Mouse (Mus musculus): ENCODE results near the gene Morn3. TPM values are rescaled to one million over a fixed set of nuclear protein-coding genes. Genes with fewer than 3 reads are reported as not detected.
A peak's percentile ranks its signal among the peaks of the same experiment; 100 is the strongest.

Morn3 gene
- polyA plus RNA-seq, 2 experiments: not detected

DNA sequence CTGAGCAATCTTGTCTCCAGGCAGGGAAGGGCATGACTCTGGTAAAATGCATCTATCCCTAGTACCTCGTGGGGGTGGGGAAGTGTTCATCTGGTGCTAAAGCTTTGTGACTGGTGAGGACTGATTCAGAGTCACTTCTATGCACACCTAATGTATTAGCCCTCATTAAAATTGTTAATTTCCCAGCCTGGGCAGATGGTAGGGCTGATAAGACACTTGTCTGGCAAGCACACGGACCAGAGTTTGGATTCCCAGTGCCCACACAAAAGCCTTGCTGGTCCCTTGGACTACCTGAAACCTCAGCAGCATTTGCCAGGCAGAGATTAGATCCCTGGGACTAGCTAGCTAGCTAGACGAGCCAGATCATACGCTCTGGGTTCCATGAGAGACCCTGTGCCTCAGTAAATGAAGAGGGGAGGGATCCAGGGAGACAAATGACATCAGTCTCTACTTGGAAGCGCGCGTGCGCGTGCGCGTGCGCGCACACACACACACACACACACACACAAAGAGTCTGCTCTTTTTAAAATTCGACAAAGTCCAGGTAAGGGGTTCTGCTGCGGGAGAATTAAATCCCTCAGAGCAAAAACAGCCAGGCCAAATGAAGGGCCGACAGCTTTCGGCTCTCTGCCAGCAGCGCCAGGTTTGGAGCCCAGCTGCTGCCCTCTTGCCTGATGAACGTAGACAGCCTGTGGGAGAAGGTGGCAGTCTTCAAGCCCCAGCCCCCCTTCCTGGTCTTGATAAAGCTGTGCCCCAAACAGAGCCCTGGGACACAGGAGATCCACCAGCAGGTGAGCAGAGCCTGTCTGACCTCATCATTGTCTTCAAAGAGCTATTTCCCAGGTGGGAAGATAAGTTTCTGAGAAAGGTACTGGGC lies 40.9 kb downstream of the Morn3 start:
- Histone ChIP-seq H3K9me3 (ENCODE audit: control insufficient read depth, low read length) (no peaks in the 10 kb centered on the region), H3K36me3 (replicated peaks; ENCODE audit: control insufficient read depth, insufficient read depth, low read depth) (no peaks in the 10 kb centered on the region), H3K27ac (no peak overlapping the region), H3K4me2 (ENCODE audit: low read depth) (no peak overlapping the region), H3K4me3 (ENCODE audit: insufficient read depth in 1 of 2, low read depth in 2 of 2, low read length in 2 of 2) (no peak overlapping the region), H3K9ac (replicated peaks) (no peak overlapping the region), H3K27me3 (ENCODE audit: control insufficient read depth, insufficient read depth, low read length) (no peaks in the 10 kb centered on the region; the same call in 1 of the 2 replicates), H3K4me1 (replicated peaks; ENCODE audit: control insufficient read depth in 2 of 2, insufficient read depth in 2 of 2, low read length in 1 of 2) (peaks cover 0 to 5% of the 10 kb centered on the region in 2 experiments; a peak in 2 of 4 replicates)
- TF ChIP-seq CTCF (IDR thresholded peaks at IDR 0.05; ENCODE audit: low read depth) (no peak), EP300 (IDR thresholded peaks at IDR 0.05; ENCODE audit: low read depth) (no peak)
- ATAC-seq (ENCODE audit: insufficient read depth): no peak
- no peak for DNase-seq (ENCODE audit: low read depth in 3 of 3, low spot score in 3 of 3)
- WGBS (ENCODE audit: insufficient replicate concordance): 63% methylated on average over 19 of the region's 19 CpGs

DNA sequence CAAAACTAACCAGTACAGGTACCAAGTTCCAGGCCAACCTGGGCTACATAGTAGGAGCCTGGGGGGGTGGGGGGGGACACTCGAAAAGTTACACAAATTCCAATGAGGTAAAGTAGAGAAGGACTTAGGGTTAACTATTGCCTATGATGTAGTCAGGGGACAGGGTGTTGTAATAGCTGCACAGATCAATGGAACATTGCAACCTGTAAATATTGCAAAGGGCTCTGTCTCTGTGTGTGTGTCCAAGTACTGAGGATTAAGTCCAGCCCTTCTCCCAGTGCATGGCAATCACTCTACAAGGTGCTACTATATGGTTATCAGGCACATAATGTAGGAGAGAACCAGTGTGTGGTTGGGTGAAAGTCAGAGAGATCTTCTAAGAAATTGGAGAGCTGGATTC lies 45.9 kb downstream of the Morn3 start:
- H3K27ac ChIP-seq: peak overlapping the region; percentile 11; the same call in 1 of the 2 replicates
- no peaks in the 10 kb centered on the region for H3K27me3 ChIP-seq (ENCODE audit: control insufficient read depth, insufficient read depth, low read length)
- H3K9ac ChIP-seq (replicated peaks): no peak overlapping the region
- ATAC-seq (ENCODE audit: insufficient read depth): peak; percentile 69
- no peaks in the 10 kb centered on the region for H3K9me3 ChIP-seq (ENCODE audit: control insufficient read depth, low read length)
- H3K36me3 ChIP-seq (replicated peaks; ENCODE audit: control insufficient read depth, insufficient read depth, low read depth): no peaks in the 10 kb centered on the region
- H3K4me2 ChIP-seq (ENCODE audit: low read depth): no peak overlapping the region
- TF ChIP-seq EP300 (IDR thresholded peaks at IDR 0.05; ENCODE audit: low read depth) (no peak), CTCF (IDR thresholded peaks at IDR 0.05; ENCODE audit: low read depth) (no peak)
- 33% methylated on average over 1 of the region's 1 CpGs for whole genome bisulfite sequencing (ENCODE audit: insufficient replicate concordance)
- DNase-seq (ENCODE audit: low read depth in 3 of 3, low spot score in 3 of 3): no peak
- H3K4me1 ChIP-seq (replicated peaks; ENCODE audit: control insufficient read depth in 2 of 2, insufficient read depth in 2 of 2, low read length in 1 of 2): peaks cover 0 to 5% of the 10 kb centered on the region in 2 experiments; a peak in 2 of 4 replicates
- no peak overlapping the region for H3K4me3 ChIP-seq (ENCODE audit: insufficient read depth in 1 of 2, low read depth in 2 of 2, low read length in 2 of 2)

DNA sequence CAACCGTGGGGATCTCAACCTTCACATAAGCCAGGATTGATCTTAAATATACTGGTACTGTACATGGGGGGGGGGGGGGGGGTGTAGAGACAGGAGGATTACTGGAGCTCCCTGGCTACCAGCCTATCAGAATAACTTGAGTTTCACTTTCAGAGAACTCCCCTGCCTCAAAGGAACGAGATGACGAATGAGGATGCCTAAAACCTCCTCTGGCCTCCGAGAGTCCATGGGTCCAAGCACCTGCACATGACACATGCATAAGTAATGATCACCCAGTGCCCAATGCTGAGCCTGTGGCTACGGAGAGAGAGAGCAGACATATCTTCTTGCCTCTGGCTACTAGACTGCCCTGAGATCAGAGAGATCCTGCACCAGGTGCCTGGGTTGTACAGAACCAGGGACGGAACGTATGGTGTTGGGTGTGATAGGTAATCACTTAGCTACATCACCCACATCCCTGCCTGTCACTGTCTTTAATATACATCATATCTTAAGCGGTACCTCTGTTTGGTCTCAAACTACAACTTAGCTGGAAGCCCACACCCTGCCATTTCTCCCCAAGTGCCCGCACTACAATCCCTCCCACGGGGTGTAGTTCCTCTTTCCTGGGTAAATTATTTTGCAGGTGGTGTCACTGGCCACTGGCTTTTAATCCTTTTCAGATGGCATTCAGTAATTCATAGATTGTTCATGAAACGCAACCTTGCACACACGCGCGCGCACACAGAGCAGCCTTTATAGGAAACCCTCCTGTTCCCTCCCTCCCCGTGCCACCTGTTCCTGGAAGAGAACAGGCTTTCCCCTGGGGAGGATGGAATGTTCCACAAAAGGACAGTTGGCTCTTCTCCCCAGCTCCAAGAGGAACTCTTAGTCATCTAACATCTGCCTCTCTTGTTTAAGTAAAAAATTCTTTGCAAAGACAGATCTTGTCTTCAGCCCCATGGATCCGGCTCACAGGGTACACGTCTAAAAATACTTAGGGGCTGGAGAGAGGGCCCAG lies 49.3 kb downstream of the Morn3 start:
- Histone ChIP-seq H3K4me3 (ENCODE audit: insufficient read depth in 1 of 2, low read depth in 2 of 2, low read length in 2 of 2) (no peak overlapping the region), H3K27me3 (ENCODE audit: control insufficient read depth, insufficient read depth, low read length) (no peaks in the 10 kb centered on the region), H3K27ac (no peak overlapping the region), H3K36me3 (replicated peaks; ENCODE audit: control insufficient read depth, insufficient read depth, low read depth) (no peaks in the 10 kb centered on the region), H3K9me3 (ENCODE audit: control insufficient read depth, low read length) (no peaks in the 10 kb centered on the region), H3K4me2 (ENCODE audit: low read depth) (no peak overlapping the region), H3K9ac (replicated peaks) (no peak overlapping the region), H3K4me1 (replicated peaks; ENCODE audit: control insufficient read depth in 2 of 2, insufficient read depth in 2 of 2, low read length in 1 of 2) (peaks cover 0 to 7% of the 10 kb centered on the region in 2 experiments; a peak in 2 of 4 replicates)
- no peak for ATAC-seq (ENCODE audit: insufficient read depth)
- WGBS (ENCODE audit: insufficient replicate concordance): 63% methylated on average over 18 of the region's 18 CpGs
- DNase-seq (ENCODE audit: low read depth in 3 of 3, low spot score in 3 of 3): no peak
- TF ChIP-seq EP300 (IDR thresholded peaks at IDR 0.05; ENCODE audit: low read depth): no peak
- no peak for TF ChIP-seq CTCF (IDR thresholded peaks at IDR 0.05; ENCODE audit: low read depth)

GRCm38 (mm10) chr5:122994910-122995309 lies 51.9 kb downstream of the Morn3 start:
- no peaks in the 10 kb centered on the region for H3K27me3 ChIP-seq (ENCODE audit: control insufficient read depth, insufficient read depth, low read length)
- 10% methylated on average over 1 of the region's 1 CpGs for WGBS (ENCODE audit: insufficient replicate concordance)
- H3K27ac ChIP-seq: no peak overlapping the region
- no peak overlapping the region for H3K9ac ChIP-seq (replicated peaks)
- no peak overlapping the region for H3K4me2 ChIP-seq (ENCODE audit: low read depth)
- ATAC-seq (ENCODE audit: insufficient read depth) (no peak), DNase-seq (ENCODE audit: low read depth in 3 of 3, low spot score in 3 of 3) (no peak)
- no peaks in the 10 kb centered on the region for H3K36me3 ChIP-seq (replicated peaks; ENCODE audit: control insufficient read depth, insufficient read depth, low read depth)
- H3K4me1 ChIP-seq (replicated peaks; ENCODE audit: control insufficient read depth in 2 of 2, insufficient read depth in 2 of 2, low read length in 1 of 2): peaks cover 3 to 19% of the 10 kb centered on the region in 2 experiments
- no peaks in the 10 kb centered on the region for H3K9me3 ChIP-seq (ENCODE audit: control insufficient read depth, low read length)
- no peak overlapping the region for H3K4me3 ChIP-seq (ENCODE audit: insufficient read depth in 1 of 2, low read depth in 2 of 2, low read length in 2 of 2)
- TF ChIP-seq CTCF (IDR thresholded peaks at IDR 0.05; ENCODE audit: low read depth) (no peak), EP300 (IDR thresholded peaks at IDR 0.05; ENCODE audit: low read depth) (no peak)
